Mouse (Mus musculus) megakaryocyte, embryonic 14.5 days (primary cell): ENCODE measurements around the gene Ppp3ca.

Experiments
- FLI1 ChIP-seq: IDR thresholded peaks from 2 replicates; pipeline ENCODE4 v1.6.1; 2012; ENCODE audit warnings: low read length, inconsistent platforms, mixed read lengths
- GATA1 ChIP-seq: IDR thresholded peaks from 3 replicates; pipeline ENCODE4 v1.6.1; 2012; ENCODE audit warnings: mixed read lengths, low read length, inconsistent platforms, borderline replicate concordance

- no peak for TF ChIP-seq GATA1
- no peak for TF ChIP-seq FLI1
These were observed 16.5 kb downstream of the Ppp3ca start for GRCm38 (mm10) chr3:136686429-136686828.
